ENCODE assay signal across 19 mouse cellular contexts in genomic region chr14:49738441-49739088, GRCm38 (mm10). TPM values are rescaled to one million over a fixed set of nuclear protein-coding genes. Genes with fewer than 3 reads are reported as not detected.
DNase-seq lines count a peak whose midpoint lies in the region; ATAC-seq lines count a peak whose summit lies in the region.
"Had no signal": no experiment of that assay in that cellular context is flagged by ENCODE, and none has a peak within 500 bp of the region (broad histone marks: within the 10 kb centered on the region; RNA-seq: fewer than 3 reads in every experiment).

No protein-coding gene starts in this region.

- H3K9me3 ChIP-seq in forebrain, embryonic 11.5 days (ENCODE audit: control insufficient read depth, low read length), result no peaks in the 10 kb centered on the region
- H3K9me3 ChIP-seq in forebrain, embryonic 10.5 days, result no peaks in the 10 kb centered on the region
- no peaks in the 10 kb centered on the region for H3K9me3 ChIP-seq in neural tube, embryonic 13.5 days
- H3K9me3 ChIP-seq in midbrain, embryonic 13.5 days, result no peaks in the 10 kb centered on the region
- H3K9me3 ChIP-seq: kidney, embryonic 15.5 days had no signal

- no peaks in the 10 kb centered on the region for H3K36me3 ChIP-seq in forebrain, embryonic 11.5 days (ENCODE audit: control insufficient read depth, insufficient read depth, low read length)
- no peaks in the 10 kb centered on the region for H3K36me3 ChIP-seq in forebrain, embryonic 10.5 days (replicated peaks)
- H3K36me3 ChIP-seq in neural tube, embryonic 13.5 days, result no peaks in the 10 kb centered on the region
- no peaks in the 10 kb centered on the region for H3K36me3 ChIP-seq in midbrain, embryonic 13.5 days
- H3K36me3 ChIP-seq: kidney, embryonic 15.5 days had no signal

- WGBS in forebrain, embryonic 11.5 days, result 58% methylated on average over 2 of the region's 2 CpGs
- 59% methylated on average over 2 of the region's 2 CpGs for WGBS in forebrain, embryonic 10.5 days
- WGBS in neural tube, embryonic 13.5 days, result 60% methylated on average over 2 of the region's 2 CpGs
- 70% methylated on average over 1 of the region's 2 CpGs for WGBS in midbrain, embryonic 13.5 days

- H3K27ac ChIP-seq in forebrain, embryonic 11.5 days (ENCODE audit: low read depth, low read length), result no peak overlapping the region
- no peak overlapping the region for H3K27ac ChIP-seq in forebrain, embryonic 10.5 days
- 0 out of 2 replicates have a peak overlapping the region, but pooled peaks have one; percentile 19 for H3K27ac ChIP-seq in neural tube, embryonic 13.5 days (replicated peaks)
- no peak overlapping the region for H3K27ac ChIP-seq in midbrain, embryonic 13.5 days
- H3K27ac ChIP-seq: heart, adult 2 months; kidney, embryonic 15.5 days; liver, embryonic 14.5 days; macrophage had no signal

- peak; percentile 80 for ATAC-seq in forebrain, embryonic 11.5 days (replicated peaks; ENCODE audit: low FRiP score)
- ATAC-seq in neural tube, embryonic 13.5 days (ENCODE audit: low read depth), result peak; percentile 40; the same call in 1 of the 2 replicates
- peak; percentile 76 for ATAC-seq in midbrain, embryonic 13.5 days
- ATAC-seq: CD4-positive, CD25-positive, alpha-beta regulatory T cell, adult 4 months; intestine, postnatal 0 days; Patski had no signal

- no peak overlapping the region for H3K4me3 ChIP-seq in forebrain, embryonic 11.5 days (ENCODE audit: low read depth, low read length)
- H3K4me3 ChIP-seq in forebrain, embryonic 10.5 days, result no peak overlapping the region
- H3K4me3 ChIP-seq in neural tube, embryonic 13.5 days, result no peak overlapping the region
- H3K4me3 ChIP-seq in midbrain, embryonic 13.5 days (replicated peaks), result no peak overlapping the region
- H3K4me3 ChIP-seq: heart, adult 2 months; kidney, embryonic 15.5 days had no signal

- DNase-seq in forebrain, embryonic 11.5 days (ENCODE audit: low spot score), result no peak
- DNase-seq in forebrain, embryonic 10.5 days (ENCODE audit: extremely low spot score, low spot score), result no peak
- no peak for DNase-seq in neural tube, embryonic 10.5 days (ENCODE audit: extremely low spot score, low spot score)
- DNase-seq in retina, postnatal 1 day, result peak; percentile 55
- no peak for DNase-seq in adrenal gland, postnatal 10 days
- no peak for DNase-seq in right cerebral cortex, postnatal 25 days
- DNase-seq: adrenal gland, postnatal 25 days; cerebellum, adult 18-20 months; cerebellum, postnatal 36 days; gastrocnemius, postnatal 14 days; heart, adult 2 months had no signal

- no peaks in the 10 kb centered on the region for H3K4me1 ChIP-seq in forebrain, embryonic 11.5 days (replicated peaks; ENCODE audit: control insufficient read depth, insufficient read depth, low read length)
- H3K4me1 ChIP-seq in forebrain, embryonic 10.5 days, result peaks cover 13% of the 10 kb centered on the region
- H3K4me1 ChIP-seq in neural tube, embryonic 13.5 days (replicated peaks), result no peaks in the 10 kb centered on the region; the same call in 1 of the 2 replicates
- H3K4me1 ChIP-seq in midbrain, embryonic 13.5 days (replicated peaks), result no peaks in the 10 kb centered on the region
- H3K4me1 ChIP-seq: kidney, embryonic 15.5 days had no signal

- H3K4me2 ChIP-seq in forebrain, embryonic 11.5 days (ENCODE audit: low read depth, low read length, severe bottlenecking), result no peak overlapping the region
- no peak overlapping the region for H3K4me2 ChIP-seq in neural tube, embryonic 13.5 days
- no peak overlapping the region for H3K4me2 ChIP-seq in midbrain, embryonic 13.5 days (replicated peaks)
- H3K4me2 ChIP-seq: kidney, embryonic 15.5 days had no signal

- no peak overlapping the region for H3K9ac ChIP-seq in forebrain, embryonic 11.5 days (ENCODE audit: low read length)
- no peak overlapping the region for H3K9ac ChIP-seq in neural tube, embryonic 13.5 days
- H3K9ac ChIP-seq in midbrain, embryonic 13.5 days (replicated peaks), result no peak overlapping the region
- H3K9ac ChIP-seq: kidney, embryonic 15.5 days; liver, embryonic 14.5 days had no signal

- no peaks in the 10 kb centered on the region for H3K27me3 ChIP-seq in forebrain, embryonic 11.5 days (ENCODE audit: control insufficient read depth, insufficient read depth, low read length)
- H3K27me3 ChIP-seq in forebrain, embryonic 10.5 days (ENCODE audit: poor library complexity, severe bottlenecking), result no peaks in the 10 kb centered on the region
- H3K27me3 ChIP-seq in neural tube, embryonic 13.5 days, result no peaks in the 10 kb centered on the region
- no peaks in the 10 kb centered on the region for H3K27me3 ChIP-seq in midbrain, embryonic 13.5 days
- H3K27me3 ChIP-seq: kidney, embryonic 15.5 days; Patski had no signal

RNA-seq across cellular contexts. Expression of gene Armh4, which starts 44.6 kb away (rescaled TPM):
- 22.6 and 26.5 TPM in 2 replicates for polyA plus RNA-seq in forebrain, embryonic 11.5 days (2014; fragmentation: Nextera tagmentation; extraction: Ambion mirVana)
- 19.8 and 20.1 TPM in 2 replicates for polyA plus RNA-seq in forebrain, embryonic 10.5 days (2016; fragmentation: Nextera tagmentation; extraction: Ambion mirVana)
- 56.6 and 64.2 TPM in 2 replicates for polyA plus RNA-seq in neural tube, embryonic 13.5 days (2015; fragmentation: Nextera tagmentation; extraction: Ambion mirVana)
- 31.0 and 32.9 TPM in 2 replicates for polyA plus RNA-seq in midbrain, embryonic 13.5 days (2015; fragmentation: Nextera tagmentation; extraction: Ambion mirVana)
- 1 to 10 TPM; 3.6 to 3.7 TPM for total RNA-seq in adrenal gland, postnatal 10 days (2021)
- polyA plus RNA-seq: CD4-positive, CD25-positive, alpha-beta regulatory T cell, adult 4 months; macrophage; Patski had no signal
